Mouse (Mus musculus) spleen, adult 2 months (tissue): Measurements from ENCODE around the gene Gm49322. TPM values are rescaled to one million over a fixed set of nuclear protein-coding genes. Genes with fewer than 3 reads are reported as not detected.
A peak's percentile ranks its signal among the peaks of the same experiment; 100 is the strongest.

Experiments used
- DNase-seq, 2 experiments: peaks; one replicate each; pipeline versions ENCODE4 v3.0.0 to v3.0.0-alpha.2; 2012 to 2021; ENCODE audit warnings: low spot score in 2 of 2, low read depth in 1 of 2
- H3K27ac ChIP-seq: fragments of 200-500 bp; 2 replicates; pipeline ENCODE4 v1.5.1; 2012; ENCODE audit warnings: low read length, inconsistent platforms; ENCODE audit not compliant: insufficient read depth
- H3K27me3 ChIP-seq: fragments of 200-500 bp; 2 replicates; pipeline ENCODE4 v1.6.1; 2012; ENCODE audit warnings: mild to moderate bottlenecking, moderate library complexity, low read length, inconsistent platforms; ENCODE audit not compliant: control insufficient read depth, insufficient read depth
- H3K36me3 ChIP-seq: fragments of 200-500 bp; 2 replicates; pipeline ENCODE4 v1.6.1; 2012; ENCODE audit warnings: mild to moderate bottlenecking, low read length, inconsistent platforms; ENCODE audit not compliant: control insufficient read depth, insufficient read depth
- H3K4me1 ChIP-seq: fragments of 200-500 bp; 2 replicates; pipeline ENCODE4 v1.6.1; 2011; ENCODE audit warnings: inconsistent platforms; ENCODE audit not compliant: control insufficient read depth, insufficient read depth, insufficient read length
- H3K4me3 ChIP-seq: fragments of 200-500 bp; 2 replicates; pipeline ENCODE4 v1.5.1; 2011; ENCODE audit warnings: mild to moderate bottlenecking, inconsistent platforms; ENCODE audit not compliant: insufficient read depth, insufficient read length; ENCODE audit errors: extremely low read depth
- CTCF ChIP-seq: fragments of 200-500 bp; IDR thresholded peaks from 2 replicates; pipeline ENCODE4 v1.5.1; 2011; ENCODE audit warnings: mild to moderate bottlenecking, inconsistent platforms; ENCODE audit not compliant: insufficient read depth, insufficient read length, insufficient replicate concordance; ENCODE audit errors: extremely low read depth
- POLR2A ChIP-seq: fragments of 200-500 bp; IDR thresholded peaks from 2 replicates; pipeline ENCODE4 v1.6.1; 2011; ENCODE audit warnings: low read depth, low read length, inconsistent platforms
- WGBS: fragments of 180-500 bp; shearing (Covaris S2); methylation state at CpG from one replicate; pipeline ENCODE4 v1.1.7; 2018; 5-methylcytosine and 5-hydroxymethylcytosine counted together
- polyA plus RNA-seq: library from polyadenylated mRNA; depleted of rRNA; stranded (reverse); fragments of >200 nt; gene quantifications from 2 replicates; pipeline ENCODE4 v1.2.3, GENCODE M21; 2012

Gene Gm49322
- polyA plus RNA-seq, 1 experiment: 3.0 TPM

- Histone ChIP-seq H3K27me3 (no peaks in the 10 kb centered on the region), H3K4me3 (no peak overlapping the region), H3K4me1 (peaks cover 41% of the 10 kb centered on the region; the same call in 1 of the 2 replicates), H3K27ac (no peak overlapping the region), H3K36me3 (peaks cover 13% of the 10 kb centered on the region; the same call in 1 of the 2 replicates)
- no peak for DNase-seq
- 92% methylated on average over 3 of the region's 3 CpGs for WGBS
- TF ChIP-seq CTCF (no peak), POLR2A (no peak)
These were observed 8.0 kb downstream of the Gm49322 start for GRCm38 (mm10) chr10:80613821-80614220.

DNA sequence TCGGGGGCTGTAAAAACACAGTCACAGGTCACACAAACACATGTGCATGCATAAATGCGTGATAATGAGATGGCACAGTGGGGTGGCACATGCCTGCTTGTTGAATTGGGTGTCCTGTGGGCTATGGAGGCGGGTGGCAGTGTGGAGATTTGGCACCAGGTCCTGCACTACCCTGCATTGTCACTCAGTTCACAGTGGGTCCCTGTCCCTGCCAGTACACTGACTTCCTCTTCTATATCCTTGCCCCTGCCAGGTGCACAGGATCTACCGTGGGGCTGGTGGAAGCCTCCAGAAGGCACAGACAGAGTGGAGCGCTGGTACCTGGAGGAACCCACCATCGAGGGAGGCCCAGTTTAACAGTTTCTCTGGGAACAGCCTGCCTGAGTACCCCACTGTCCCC lies 8.5 kb downstream of the Gm49322 start:
- no peak for TF ChIP-seq POLR2A
- no peak for TF ChIP-seq CTCF
- Histone ChIP-seq H3K27me3 (no peaks in the 10 kb centered on the region), H3K4me1 (peaks cover 37% of the 10 kb centered on the region; the same call in 1 of the 2 replicates), H3K36me3 (peaks cover 11% of the 10 kb centered on the region; the same call in 1 of the 2 replicates), H3K4me3 (no peak overlapping the region), H3K27ac (no peak overlapping the region)
- DNase-seq: no peak
- WGBS: 51% methylated on average over 6 of the region's 6 CpGs

DNA sequence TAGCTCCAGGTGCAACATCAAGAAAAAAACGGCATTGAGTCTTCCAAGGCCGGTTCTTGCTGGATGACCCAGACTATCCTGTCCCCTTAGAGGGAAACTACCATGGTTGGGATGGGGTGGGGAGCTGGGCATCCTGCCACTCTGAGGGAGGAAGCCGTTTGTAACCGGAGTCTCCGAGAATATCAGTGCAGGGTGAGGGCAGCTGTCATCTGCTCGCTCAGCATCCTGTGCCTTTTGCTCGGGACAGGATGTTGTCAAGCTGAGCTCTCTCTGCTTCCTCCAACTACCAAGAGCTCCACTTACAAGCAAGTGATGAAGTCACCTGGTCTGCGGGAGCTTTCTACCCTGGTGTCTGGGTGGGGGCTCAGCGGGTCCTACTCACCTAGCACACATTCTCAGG lies 12.4 kb downstream of the Gm49322 start:
- Histone ChIP-seq H3K36me3 (peaks cover 11% of the 10 kb centered on the region; the same call in 1 of the 2 replicates), H3K4me1 (peaks cover 11% of the 10 kb centered on the region; the same call in 1 of the 2 replicates), H3K27me3 (no peaks in the 10 kb centered on the region), H3K27ac (peak overlapping the region; percentile 52), H3K4me3 (no peak overlapping the region)
- DNase-seq: peak; percentile 66
- TF ChIP-seq POLR2A: no peak
- no peak for TF ChIP-seq CTCF
- 9% methylated on average over 9 of the region's 9 CpGs for WGBS

DNA sequence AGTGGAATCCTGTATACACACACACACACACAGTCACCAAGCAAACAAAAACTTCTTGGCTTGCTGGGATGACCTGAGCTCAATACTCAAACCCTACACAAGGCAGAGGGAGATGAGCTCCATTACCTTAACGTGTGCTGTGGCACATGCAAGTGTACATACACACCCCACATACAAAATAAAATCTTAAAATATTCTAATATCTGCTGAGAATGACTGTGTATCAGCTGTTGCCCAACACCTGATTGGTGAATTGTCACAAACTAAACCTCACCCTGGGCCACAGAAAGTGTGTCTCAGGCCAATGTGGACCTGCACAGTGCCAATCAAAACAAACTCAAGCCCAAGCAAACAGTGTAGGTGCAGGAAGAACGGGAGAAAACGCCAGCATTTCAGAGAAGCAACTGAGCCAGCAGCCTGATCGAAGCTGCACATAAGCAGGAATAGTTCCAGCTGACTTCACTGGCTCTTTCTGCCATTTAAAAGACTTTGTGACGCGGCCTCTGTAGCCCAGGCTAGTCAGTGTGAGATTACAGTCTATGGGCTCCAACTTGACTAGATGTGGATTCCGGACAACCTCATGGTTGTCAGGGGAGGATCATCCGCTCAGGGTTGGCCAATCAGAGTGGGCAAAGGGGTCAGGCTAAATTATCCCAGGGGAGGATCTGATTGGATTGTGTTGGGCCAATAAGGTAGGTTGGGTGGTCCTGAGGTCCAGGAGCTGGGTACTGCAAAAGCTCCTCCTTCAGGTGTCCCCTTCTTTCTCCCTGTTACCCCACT lies 13.8 kb downstream of the Gm49322 start:
- Histone ChIP-seq H3K4me3 (no peak overlapping the region), H3K4me1 (peaks cover 4% of the 10 kb centered on the region; the same call in 1 of the 2 replicates), H3K36me3 (peaks cover 9% of the 10 kb centered on the region; the same call in 1 of the 2 replicates), H3K27ac (no peak overlapping the region), H3K27me3 (no peaks in the 10 kb centered on the region)
- 89% methylated on average over 8 of the region's 8 CpGs for WGBS
- no peak for DNase-seq
- TF ChIP-seq POLR2A (no peak), CTCF (no peak)

DNA sequence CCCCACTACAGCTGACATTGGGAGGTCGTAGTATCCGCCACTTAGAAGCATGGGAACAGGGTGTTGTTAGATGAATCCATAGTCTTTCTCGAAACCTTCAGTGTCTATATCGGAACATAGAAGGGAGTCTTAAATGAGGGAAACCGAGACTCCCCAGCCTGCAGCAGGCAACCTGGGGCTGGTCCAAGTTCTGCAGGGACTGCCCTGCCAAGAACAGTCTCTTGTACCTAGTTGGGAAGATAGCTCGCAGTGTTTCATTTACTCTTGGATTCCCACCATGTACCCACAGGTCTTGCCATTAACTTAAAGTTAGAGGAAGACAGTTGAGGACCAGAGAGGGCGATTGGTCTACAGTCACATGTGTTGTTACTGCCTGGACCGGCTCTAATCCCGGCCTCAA lies 14.5 kb downstream of the Gm49322 start:
- H3K36me3 ChIP-seq: peaks cover 5% of the 10 kb centered on the region; the same call in 1 of the 2 replicates
- H3K4me3 ChIP-seq: no peak overlapping the region
- no peak for TF ChIP-seq CTCF
- TF ChIP-seq POLR2A: no peak
- 94% methylated on average over 9 of the region's 9 CpGs for WGBS
- no peak overlapping the region for H3K27ac ChIP-seq
- DNase-seq: no peak
- H3K27me3 ChIP-seq: no peaks in the 10 kb centered on the region
- peaks cover 4% of the 10 kb centered on the region; the same call in 1 of the 2 replicates for H3K4me1 ChIP-seq

- no peak for DNase-seq
- peak overlapping the region; percentile 7; the same call in 1 of the 2 replicates for H3K4me3 ChIP-seq
- TF ChIP-seq POLR2A (no peak), CTCF (no peak)
- no peaks in the 10 kb centered on the region for H3K27me3 ChIP-seq
- H3K36me3 ChIP-seq: no peaks in the 10 kb centered on the region
- 62% methylated on average over 16 of the region's 16 CpGs for WGBS
- peak overlapping the region; percentile 88 for H3K27ac ChIP-seq
- H3K4me1 ChIP-seq: peaks cover 4% of the 10 kb centered on the region; the same call in 1 of the 2 replicates
These were observed 15.2 kb downstream of the Gm49322 start for GRCm38 (mm10) chr10:80620796-80621689.
